Mouse (Mus musculus) forebrain, postnatal 0 days (tissue): ENCODE data around the gene Ripply1. TPM values are rescaled to one million over a fixed set of nuclear protein-coding genes. Genes with fewer than 3 reads are reported as not detected.

Experiments
- ATAC-seq: fragments of 200-750 bp; cut with Nextera tagmentation; 2 replicates; pipeline ENCODE4 v1.8.0; 2017; ENCODE audit warnings: mild to moderate bottlenecking, moderate library complexity
- DNase-seq: peaks from one replicate; pipeline ENCODE4 v3.0.0-alpha.2; 2015
- H3K27ac ChIP-seq: fragments of 300-500 bp; sonication (generic); 2 replicates; pipeline ENCODE4 v1.5.1; 2014; ENCODE audit warnings: low read depth, mild to moderate bottlenecking, antibody characterized with exemption, low read length, moderate library complexity, mixed read lengths
- H3K27me3 ChIP-seq: fragments of 300-500 bp; sonication (generic); 2 replicates; pipeline ENCODE4 v1.6.1; 2014; ENCODE audit warnings: mild to moderate bottlenecking, low read length, mixed read lengths; ENCODE audit not compliant: insufficient read depth
- H3K36me3 ChIP-seq: fragments of 300-500 bp; sonication (generic); 2 replicates; pipeline ENCODE4 v1.6.1; 2014; ENCODE audit warnings: mild to moderate bottlenecking, moderate library complexity; ENCODE audit not compliant: insufficient read depth
- H3K4me1 ChIP-seq: fragments of 300-500 bp; sonication (generic); 2 replicates; pipeline ENCODE4 v1.6.1; 2014; ENCODE audit warnings: antibody characterized with exemption; ENCODE audit not compliant: insufficient read depth
- H3K4me2 ChIP-seq: fragments of 300-500 bp; sonication (generic); 2 replicates; pipeline ENCODE4 v1.6.1; 2014; ENCODE audit warnings: low read depth, mild to moderate bottlenecking, moderate library complexity
- H3K4me3 ChIP-seq: fragments of 300-500 bp; sonication (generic); 2 replicates; pipeline ENCODE4 v1.5.1; 2014; ENCODE audit warnings: low read depth, low read length, mixed read lengths
- H3K9ac ChIP-seq: fragments of 300-500 bp; sonication (generic); 2 replicates; pipeline ENCODE4 v1.6.1; 2014; ENCODE audit warnings: mild to moderate bottlenecking
- H3K9me3 ChIP-seq: fragments of 300-500 bp; sonication (generic); 2 replicates; pipeline ENCODE4 v1.6.1; 2016; ENCODE audit warnings: low read length
- CTCF ChIP-seq: sonication (generic); IDR thresholded peaks from 2 replicates; pipeline ENCODE4 v1.5.1; 2016; ENCODE audit warnings: antibody characterized with exemption, control low read depth, low read depth
- WGBS: fragments of 180-500 bp; shearing (Covaris S2); extraction: QIAGEN DNeasy Blood & Tissue Kit; methylation state at CpG from one replicate; pipeline ENCODE4 v1.1.7; 2014; 5-methylcytosine and 5-hydroxymethylcytosine counted together
- polyA plus RNA-seq: library from polyadenylated mRNA; unstranded; fragments of >200 nt; fragmentation: Nextera tagmentation; extraction: Ambion mirVana; gene quantifications from 2 replicates; pipeline ENCODE4 v1.2.1, GENCODE M21; 2015
- total RNA-seq: library from RNA; depleted of rRNA; stranded (reverse); fragments of >200 nt; gene quantifications from 2 replicates; pipeline ENCODE4 v1.2.3, GENCODE M21; 2014; rRNA removed

The Ripply1 gene
- total RNA-seq = not detected in 2 replicates
- polyA plus RNA-seq = not detected in 2 replicates

DNA sequence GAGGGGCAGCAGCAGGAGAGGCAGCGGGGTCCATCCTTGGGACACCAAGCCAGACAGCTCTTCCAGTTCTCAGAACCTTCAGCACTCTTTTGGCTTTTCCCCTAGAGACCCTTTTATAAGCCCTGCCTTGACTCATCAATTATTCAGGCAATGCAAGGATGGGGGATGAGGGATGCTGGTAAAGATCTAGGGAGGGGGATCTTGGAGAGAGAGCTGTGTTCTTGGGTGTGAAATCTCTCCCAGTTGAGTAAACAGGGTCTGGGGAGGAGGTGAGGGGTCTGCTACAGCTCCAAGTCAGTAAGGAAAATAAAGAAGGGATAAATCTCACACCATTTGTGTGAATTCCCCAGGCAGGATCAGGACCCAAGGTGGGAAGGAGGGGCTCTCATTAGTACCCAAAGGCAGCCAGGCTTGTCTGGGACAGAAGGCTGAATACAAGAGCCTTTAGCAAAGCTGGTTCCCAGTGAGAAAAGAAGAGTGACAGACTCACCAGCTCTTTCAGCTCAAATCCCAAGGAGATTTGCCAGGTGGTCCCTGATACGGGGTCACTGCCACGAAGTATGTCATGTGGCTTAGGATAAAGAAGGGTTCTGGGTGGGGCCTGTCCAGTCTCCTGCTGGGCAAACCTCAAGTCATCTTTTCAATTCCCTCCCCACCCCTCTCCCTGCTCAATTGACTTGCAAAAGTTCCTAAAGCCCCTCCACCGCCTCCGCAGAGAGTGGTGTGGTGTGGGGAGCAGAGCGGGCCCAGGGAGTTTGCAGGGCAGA lies at the start of gene Ripply1:
Gene Ripply1, minus strand, starts transcription at position 76 of the 767 bp plus-strand sequence.
- no peak within 1 kb of the TSS for H3K27ac ChIP-seq
- TF ChIP-seq CTCF = no peak
- H3K36me3 ChIP-seq = no peaks in the 10 kb centered on the region
- no peaks in the 10 kb centered on the region for H3K4me1 ChIP-seq
- H3K4me3 ChIP-seq = no peak within 1 kb of the TSS
- H3K9ac ChIP-seq = no peak within 1 kb of the TSS
- ATAC-seq (no peak), DNase-seq (no peak)
- H3K9me3 ChIP-seq = no peaks in the 10 kb centered on the region
- 40% methylated on average over 6 of the region's 6 CpGs for WGBS
- no peaks in the 10 kb centered on the region for H3K27me3 ChIP-seq
- H3K4me2 ChIP-seq = no peak within 1 kb of the TSS

GRCm38 (mm10) chrX:139828363-139829092 lies 46.4 kb upstream of the Ripply1 start:
- Histone ChIP-seq H3K4me1 (no peaks in the 10 kb centered on the region), H3K9me3 (no peaks in the 10 kb centered on the region), H3K27ac (no peak overlapping the region), H3K4me3 (no peak overlapping the region), H3K9ac (no peak overlapping the region), H3K4me2 (no peak overlapping the region), H3K27me3 (no peaks in the 10 kb centered on the region), H3K36me3 (0 out of 2 replicates have a peak, but pooled peaks cover 5% of the 10 kb centered on the region)
- DNase-seq (no peak), ATAC-seq (no peak)
- no peak for TF ChIP-seq CTCF
- 84% methylated on average over 6 of the region's 6 CpGs for WGBS

DNA sequence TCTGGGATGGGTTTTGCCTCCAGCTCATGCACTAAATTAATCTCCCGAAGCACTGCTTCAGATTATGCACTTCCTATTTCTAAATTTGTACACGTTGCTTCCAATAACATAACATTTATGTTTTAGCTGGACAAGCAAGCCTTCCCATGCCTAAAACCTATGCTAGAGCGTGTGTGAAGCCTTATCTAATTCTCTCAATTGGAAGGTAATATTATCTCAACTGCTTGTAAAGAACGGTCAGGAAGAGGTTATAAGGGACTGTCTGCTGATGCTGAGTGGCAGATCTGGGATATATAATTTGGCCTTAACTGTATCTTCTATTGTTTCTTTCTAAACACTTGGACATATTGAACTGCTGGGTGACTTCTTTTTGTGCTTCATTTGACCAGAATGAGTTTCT lies 44.8 kb upstream of the Ripply1 start:
- Histone ChIP-seq H3K27me3 (no peaks in the 10 kb centered on the region), H3K4me1 (no peaks in the 10 kb centered on the region), H3K9me3 (no peaks in the 10 kb centered on the region), H3K4me2 (no peak overlapping the region), H3K27ac (no peak overlapping the region), H3K4me3 (no peak overlapping the region), H3K36me3 (0 out of 2 replicates have a peak, but pooled peaks cover 10% of the 10 kb centered on the region), H3K9ac (no peak overlapping the region)
- no peak for DNase-seq
- WGBS = 90% methylated on average over 4 of the region's 4 CpGs
- no peak for TF ChIP-seq CTCF
- no peak for ATAC-seq

- Histone ChIP-seq H3K9me3 (no peaks in the 10 kb centered on the region), H3K4me1 (no peaks in the 10 kb centered on the region), H3K27me3 (no peaks in the 10 kb centered on the region), H3K36me3 (0 out of 2 replicates have a peak, but pooled peaks cover 10% of the 10 kb centered on the region), H3K4me3 (no peak overlapping the region), H3K9ac (no peak overlapping the region), H3K4me2 (no peak overlapping the region), H3K27ac (no peak overlapping the region)
- TF ChIP-seq CTCF = no peak
- ATAC-seq (no peak), DNase-seq (no peak)
- WGBS = 85% methylated on average over 1 of the region's 1 CpGs
Measured at GRCm38 (mm10) chrX:139825402-139825801, 43.2 kb upstream of the Ripply1 start.

DNA sequence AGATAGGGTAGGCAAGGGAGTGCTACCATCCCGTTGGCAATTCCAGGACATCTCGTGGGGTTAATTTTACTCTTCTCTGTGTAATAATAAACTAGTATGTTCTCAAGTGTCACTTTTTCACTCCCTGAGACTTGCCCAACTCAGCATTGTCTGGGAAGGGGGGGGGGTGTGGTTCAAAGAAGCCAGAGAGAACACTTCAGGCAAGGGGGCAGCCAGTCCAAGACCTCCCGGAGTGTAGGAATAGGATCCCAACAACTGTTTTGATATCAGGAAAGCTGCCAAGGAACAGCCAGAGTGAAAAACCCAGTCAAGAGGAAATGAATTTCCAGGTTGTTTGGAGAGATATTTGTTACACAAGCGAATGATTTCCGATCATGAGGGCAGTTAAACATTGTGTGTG lies 33.0 kb upstream of the Ripply1 start:
- Histone ChIP-seq H3K9ac (no peak overlapping the region), H3K4me2 (no peak overlapping the region), H3K4me3 (no peak overlapping the region), H3K27me3 (no peaks in the 10 kb centered on the region), H3K4me1 (no peaks in the 10 kb centered on the region), H3K36me3 (no peaks in the 10 kb centered on the region), H3K9me3 (no peaks in the 10 kb centered on the region), H3K27ac (no peak overlapping the region)
- WGBS = 78% methylated on average over 5 of the region's 5 CpGs
- ATAC-seq (no peak), DNase-seq (no peak)
- TF ChIP-seq CTCF = no peak

DNA sequence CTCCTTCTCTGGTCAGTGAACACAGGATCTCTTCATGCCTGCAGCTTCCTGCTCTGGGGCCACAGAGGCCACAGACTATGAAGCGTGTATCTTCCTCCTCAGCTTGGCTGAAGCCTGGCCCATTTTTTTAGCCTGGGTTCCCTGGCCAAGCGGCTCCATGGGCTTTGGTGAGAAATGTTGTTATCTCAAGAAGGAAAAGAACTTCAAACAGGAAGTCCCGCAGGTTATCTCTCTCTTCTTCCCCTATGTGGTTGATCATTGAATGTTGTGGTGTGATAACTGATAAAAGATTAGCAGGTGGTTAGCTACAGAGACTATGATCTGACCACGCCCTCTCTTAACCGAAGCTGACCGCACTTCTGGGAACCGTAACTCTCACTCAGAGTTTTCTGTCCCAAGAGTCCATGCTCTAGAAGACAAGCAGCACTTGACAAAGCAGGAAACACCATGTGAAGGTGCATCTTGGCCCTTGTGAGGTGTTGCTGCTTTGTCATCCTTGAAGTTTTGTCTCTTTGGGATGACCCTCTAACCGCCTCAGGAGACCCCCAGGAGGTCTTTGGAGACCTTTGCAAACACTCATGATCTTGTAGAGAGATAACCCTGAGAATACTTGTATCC lies 32.0 kb upstream of the Ripply1 start:
- no peak overlapping the region for H3K9ac ChIP-seq
- H3K4me2 ChIP-seq = no peak overlapping the region
- no peak for ATAC-seq
- no peak overlapping the region for H3K27ac ChIP-seq
- no peak for TF ChIP-seq CTCF
- DNase-seq = no peak
- WGBS = 94% methylated on average over 8 of the region's 8 CpGs
- no peaks in the 10 kb centered on the region for H3K9me3 ChIP-seq
- H3K4me3 ChIP-seq = no peak overlapping the region
- no peaks in the 10 kb centered on the region for H3K4me1 ChIP-seq
- no peaks in the 10 kb centered on the region for H3K36me3 ChIP-seq
- no peaks in the 10 kb centered on the region for H3K27me3 ChIP-seq
